Mouse (Mus musculus) MEL (cell line): Measurements from ENCODE around the gene Foxr1. TPM values are rescaled to one million over a fixed set of nuclear protein-coding genes. Genes with fewer than 3 reads are reported as not detected.

Experiments
- DNase-seq: peaks from one replicate; pipeline ENCODE4 v3.0.0; 2011; ENCODE audit warnings: low read depth, low spot score
- H3K27ac ChIP-seq: 2 replicates; pipeline ENCODE4 v1.5.1; 2012; ENCODE audit warnings: low read depth, mild to moderate bottlenecking, control low read depth, low read length, moderate library complexity; ENCODE audit not compliant: control insufficient read depth
- H3K27me3 ChIP-seq, 2 experiments: fragments of 150-350 bp in 1 of 2; sonication (generic) in 1 of 2; 2 replicates each; pipeline ENCODE4 v1.6.1; 2012; ENCODE audit warnings: low read length in 2 of 2, mild to moderate bottlenecking in 2 of 2, improper control_type of control experiment in 1 of 2, moderate library complexity in 1 of 2; ENCODE audit not compliant: insufficient read depth in 2 of 2, control insufficient read depth in 1 of 2
- H3K36me3 ChIP-seq, 2 experiments: 2 replicates each; pipeline ENCODE4 v1.6.1; 2012 to 2014; ENCODE audit warnings: low read length in 2 of 2, improper control_type of control experiment in 1 of 2, inconsistent platforms in 1 of 2, mild to moderate bottlenecking in 1 of 2; ENCODE audit not compliant: insufficient read depth in 2 of 2, control insufficient read depth in 1 of 2
- H3K4me1 ChIP-seq, 2 experiments: fragments of 150-350 bp in 1 of 2; sonication (generic) in 1 of 2; 2 replicates each; pipeline ENCODE4 v1.6.1; 2012; ENCODE audit warnings: low read length in 2 of 2, improper control_type of control experiment in 1 of 2, mild to moderate bottlenecking in 1 of 2; ENCODE audit not compliant: insufficient read depth in 2 of 2, control insufficient read depth in 1 of 2
- H3K4me3 ChIP-seq, 2 experiments: fragments of 150-350 bp in 1 of 2; sonication (generic) in 1 of 2; 2 replicates each; pipeline ENCODE4 v1.5.1; 2012; ENCODE audit warnings: low read depth in 2 of 2, low read length in 2 of 2, mild to moderate bottlenecking in 2 of 2, moderate library complexity in 2 of 2, control low read depth in 1 of 2, improper control_type of control experiment in 1 of 2; ENCODE audit not compliant: control insufficient read depth in 1 of 2, insufficient read depth in 1 of 2
- H3K79me2 ChIP-seq: 2 replicates; pipeline ENCODE4 v1.6.1; 2012; ENCODE audit warnings: mild to moderate bottlenecking, low read length, moderate library complexity; ENCODE audit not compliant: control insufficient read depth, poor library complexity, insufficient read depth
- H3K9ac ChIP-seq: 2 replicates; pipeline ENCODE4 v1.6.1; 2012; ENCODE audit warnings: low read depth, mild to moderate bottlenecking, control low read depth, low read length, moderate library complexity; ENCODE audit not compliant: control insufficient read depth, poor library complexity, severe bottlenecking
- H3K9me3 ChIP-seq: fragments of 150-350 bp; sonication (generic); replicated peaks from 2 replicates; pipeline ENCODE4 v1.6.1; 2012; ENCODE audit warnings: mild to moderate bottlenecking, low read length, improper control_type of control experiment, moderate library complexity; ENCODE audit not compliant: insufficient read depth
- BHLHE40 ChIP-seq: IDR thresholded peaks from 2 replicates; pipeline ENCODE4 v1.6.1; 2012; ENCODE audit warnings: low read depth, mild to moderate bottlenecking, inconsistent platforms, low read length, improper control_type of control experiment, borderline replicate concordance
- CTCF ChIP-seq, 3 experiments: IDR thresholded peaks in 2 of 3; conservative IDR thresholded peaks in 1 of 3; 2 replicates each; pipeline ENCODE4 v1.5.1; 2011 to 2012; ENCODE audit warnings: low read length in 3 of 3, low read depth in 2 of 3, mild to moderate bottlenecking in 2 of 3, improper control_type of control experiment in 1 of 3, inconsistent platforms in 1 of 3, mixed read lengths in 1 of 3, moderate library complexity in 1 of 3; ENCODE audit not compliant: control insufficient read depth in 1 of 3, insufficient read depth in 1 of 3, poor library complexity in 1 of 3, severe bottlenecking in 1 of 3
- HCFC1 ChIP-seq: IDR thresholded peaks from 2 replicates; pipeline ENCODE4 v1.6.1; 2012; ENCODE audit warnings: low read depth, mild to moderate bottlenecking, inconsistent platforms, low read length, improper control_type of control experiment, moderate library complexity
- MAX ChIP-seq: IDR thresholded peaks from 2 replicates; pipeline ENCODE4 v1.6.1; 2011; ENCODE audit warnings: low read length, improper control_type of control experiment
- MYB ChIP-seq: IDR thresholded peaks from 2 replicates; pipeline ENCODE4 v1.6.1; 2011; ENCODE audit warnings: mild to moderate bottlenecking, low read depth, low read length, improper control_type of control experiment
- MYC ChIP-seq: IDR thresholded peaks from 2 replicates; pipeline ENCODE4 v1.6.1; 2011; ENCODE audit warnings: low read depth, mild to moderate bottlenecking, low read length, improper control_type of control experiment, moderate library complexity
- NRF1 ChIP-seq: IDR thresholded peaks from 2 replicates; pipeline ENCODE4 v1.6.1; 2014; ENCODE audit warnings: low read depth, mild to moderate bottlenecking, inconsistent platforms, low read length, improper control_type of control experiment, moderate library complexity; ENCODE audit not compliant: poor library complexity, insufficient read depth, severe bottlenecking
- POLR2A ChIP-seq, 2 experiments: IDR thresholded peaks; 2 replicates each; pipeline ENCODE4 v1.6.1; 2011 to 2012; ENCODE audit warnings: low read length in 2 of 2, mild to moderate bottlenecking in 2 of 2, control low read depth in 1 of 2, improper control_type of control experiment in 1 of 2, low read depth in 1 of 2, moderate library complexity in 1 of 2; ENCODE audit not compliant: control insufficient read depth in 1 of 2, insufficient read depth in 1 of 2, poor library complexity in 1 of 2
- POLR2AphosphoS5 ChIP-seq: IDR thresholded peaks from 2 replicates; pipeline ENCODE4 v1.6.1; 2012; ENCODE audit warnings: low read depth, borderline replicate concordance, mild to moderate bottlenecking, inconsistent platforms, low read length, moderate library complexity, mixed read lengths
- RAD21 ChIP-seq: IDR thresholded peaks from 2 replicates; pipeline ENCODE4 v1.6.1; 2011; ENCODE audit warnings: mild to moderate bottlenecking, low read depth, low read length, improper control_type of control experiment
- SMC3 ChIP-seq: IDR thresholded peaks from 2 replicates; pipeline ENCODE4 v1.6.1; 2011; ENCODE audit warnings: low read depth, low read length, improper control_type of control experiment
- TAL1 ChIP-seq: IDR thresholded peaks from 2 replicates; pipeline ENCODE4 v1.6.1; 2012; ENCODE audit warnings: mild to moderate bottlenecking, inconsistent platforms, low read length, moderate library complexity, mixed read lengths
- TCF12 ChIP-seq: IDR thresholded peaks from 2 replicates; pipeline ENCODE4 v1.6.1; 2014; ENCODE audit warnings: low read depth, mild to moderate bottlenecking, inconsistent platforms, low read length, improper control_type of control experiment, moderate library complexity
- UBTF ChIP-seq: IDR thresholded peaks from 2 replicates; pipeline ENCODE4 v1.6.1; 2012; ENCODE audit warnings: low read depth, mild to moderate bottlenecking, inconsistent platforms, low read length, improper control_type of control experiment, moderate library complexity, borderline replicate concordance; ENCODE audit not compliant: insufficient read depth
- polyA plus RNA-seq, 2 experiments: library from polyadenylated mRNA; stranded (reverse) in 1 of 2; unstranded in 1 of 2; fragments of >175 nt in 1 of 2; fragments of >200 nt in 1 of 2; gene quantifications; 2 replicates each; pipeline versions ENCODE4 v1.2.1 to v1.2.4; 2012; ENCODE audit warnings: low replicate concordance in 2 of 2, low read depth in 1 of 2; ENCODE audit not compliant: insufficient read length in 2 of 2, insufficient read depth in 1 of 2, missing spikeins in 1 of 2
- total RNA-seq: library from RNA; depleted of rRNA; stranded (reverse); fragments of 300-350 nt; gene quantifications from 2 replicates; pipeline ENCODE4 v1.2.3, GENCODE M21; 2012; rRNA removed

The Foxr1 gene
- total and polyA plus RNA-seq, 3 experiments, result 0.07 to 0.08 TPM; not detected in 1

DNA sequence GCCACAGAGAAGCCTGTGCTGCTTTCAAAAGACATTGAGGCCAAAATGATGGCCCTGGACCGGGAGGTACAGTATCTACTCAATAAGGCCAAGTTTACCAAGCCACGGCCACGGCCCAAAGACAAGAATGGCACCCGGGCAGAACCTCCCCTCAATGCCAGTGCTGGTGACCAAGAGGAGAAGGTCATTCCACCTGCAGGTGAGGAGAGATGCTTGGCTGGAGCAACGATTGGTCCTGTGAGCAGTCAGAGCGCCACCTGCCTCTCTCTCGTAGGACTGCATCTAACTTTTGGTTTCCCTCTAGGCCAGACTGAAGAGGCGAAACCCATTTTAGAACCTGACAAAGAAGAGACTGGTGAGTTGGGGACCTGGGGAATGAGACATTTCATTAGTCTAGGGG, 51.7 kb downstream of the Foxr1 start:
- Histone ChIP-seq H3K4me3 (no peak overlapping the region), H3K4me1 (no peaks in the 10 kb centered on the region), H3K9ac (no peak overlapping the region), H3K79me2 (no peaks in the 10 kb centered on the region), H3K27me3 (no peaks in the 10 kb centered on the region), H3K36me3 (peaks cover 0 to 14% of the 10 kb centered on the region in 2 experiments; a peak in 2 of 4 replicates), H3K27ac (no peak overlapping the region), H3K9me3 (no peaks in the 10 kb centered on the region)
- peak; percentile 68 for DNase-seq
- no peak for TF ChIP-seq POLR2A (IDR thresholded peaks at IDR 0.05; ENCODE audit: control insufficient read depth in 1 of 2, insufficient read depth in 1 of 2, low read depth in 1 of 2, low read length in 2 of 2, poor library complexity in 1 of 2)
- peak; percentile 9 for TF ChIP-seq RAD21
- peak; percentile 50 for TF ChIP-seq SMC3
- TF ChIP-seq CTCF (IDR thresholded peaks at IDR 0.05 in 2 of 3, conservative IDR thresholded peaks at IDR 0.05 in 1 of 3; ENCODE audit: control insufficient read depth in 1 of 3, insufficient read depth in 1 of 3, low read depth in 2 of 3, low read length in 3 of 3, poor library complexity in 1 of 3, severe bottlenecking in 1 of 3), result peak; percentile 75 to 81 (median 78)

DNA sequence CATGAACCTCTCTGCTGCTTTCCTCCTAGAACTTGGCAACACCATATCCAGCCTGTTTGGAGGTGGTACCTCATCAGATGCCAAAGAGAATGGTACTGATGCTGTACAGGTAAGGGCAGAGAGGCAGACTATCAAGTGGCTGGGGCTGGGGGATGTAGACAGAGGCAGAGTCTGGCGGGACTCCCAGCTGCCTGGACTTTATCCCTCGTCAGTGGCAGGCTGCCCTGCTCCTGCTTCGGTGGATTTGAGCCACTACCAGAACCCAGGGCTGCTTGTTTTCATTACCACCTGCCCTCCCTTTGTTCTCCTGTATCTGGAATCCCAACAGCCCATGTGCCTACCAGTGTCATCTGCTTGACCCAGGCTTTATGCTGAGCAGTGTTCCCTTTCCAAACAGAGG, 53.7 kb downstream of the Foxr1 start:
- Histone ChIP-seq H3K79me2 (no peaks in the 10 kb centered on the region), H3K36me3 (peaks cover 0 to 17% of the 10 kb centered on the region in 2 experiments; a peak in 2 of 4 replicates), H3K9me3 (no peaks in the 10 kb centered on the region), H3K4me1 (no peaks in the 10 kb centered on the region), H3K27me3 (no peaks in the 10 kb centered on the region), H3K27ac (no peak overlapping the region), H3K9ac (no peak overlapping the region), H3K4me3 (no peak overlapping the region)
- DNase-seq, result no peak
- TF ChIP-seq SMC3 (no peak), NRF1 (no peak), UBTF (no peak), HCFC1 (no peak), POLR2AphosphoS5 (no peak), MAX (no peak), MYB (no peak), BHLHE40 (no peak), TCF12 (no peak), MYC (no peak)

DNA sequence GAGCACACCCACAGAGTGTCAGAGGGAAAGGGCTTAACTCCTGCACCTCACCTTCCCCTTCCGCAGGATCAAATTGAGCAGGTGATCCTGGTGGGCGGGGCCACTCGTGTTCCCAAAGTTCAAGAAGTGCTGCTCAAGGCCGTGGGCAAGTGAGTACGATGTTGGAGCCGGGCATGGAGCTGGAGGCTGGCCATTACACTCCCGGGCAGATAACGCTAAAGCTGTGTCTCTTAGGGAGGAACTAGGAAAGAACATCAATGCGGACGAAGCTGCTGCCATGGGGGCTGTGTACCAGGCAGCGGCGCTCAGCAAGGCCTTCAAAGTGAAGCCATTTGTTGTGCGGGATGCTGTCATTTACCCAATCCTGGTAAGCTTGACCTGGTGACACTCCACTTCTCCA, 56.3 kb downstream of the Foxr1 start:
- no peak for DNase-seq
- peaks cover 6 to 19% of the 10 kb centered on the region in 2 experiments for H3K36me3 ChIP-seq
- H3K79me2 ChIP-seq, result peaks cover 20% of the 10 kb centered on the region
- H3K4me3 ChIP-seq, result no peak overlapping the region
- no peak overlapping the region for H3K27ac ChIP-seq
- no peaks in the 10 kb centered on the region for H3K27me3 ChIP-seq
- H3K4me1 ChIP-seq, result peaks cover 0 to 5% of the 10 kb centered on the region in 2 experiments; a peak in 3 of 4 replicates
- H3K9ac ChIP-seq, result no peak overlapping the region
- no peak for TF ChIP-seq TAL1
- no peaks in the 10 kb centered on the region for H3K9me3 ChIP-seq

Other genes with a start within 250 kb of the Foxr1 start
- 9.1 and 14.9 TPM in 2 replicates for gene Cbl, start 207.1 kb downstream of the Foxr1 start, total RNA-seq
- 10 to 100 TPM; 36.8 to 41.1 TPM for gene Cbl, start 207.1 kb downstream of the Foxr1 start, polyA plus RNA-seq
- gene Ccdc153, start 200.5 kb downstream of the Foxr1 start, total RNA-seq, result not detected in 2 replicates
- gene Ccdc153, start 200.5 kb downstream of the Foxr1 start, polyA plus RNA-seq, result not detected
- not detected in 2 replicates for gene Pdzd3, start 189.7 kb downstream of the Foxr1 start, total RNA-seq
- gene Pdzd3, start 189.7 kb downstream of the Foxr1 start, polyA plus RNA-seq, result under 1 TPM in 1 of 2 experiments, not detected in 1; 0.06 TPM
- gene Nlrx1, start 172.5 kb downstream of the Foxr1 start, total RNA-seq, result 1.2 and 1.5 TPM in 2 replicates
- gene Nlrx1, start 172.5 kb downstream of the Foxr1 start, polyA plus RNA-seq, result 1 to 10 TPM in 1 of 2 experiments, not detected in 1; 7.0 TPM
- gene Abcg4, start 152.5 kb downstream of the Foxr1 start, total RNA-seq, result 2.5 and 4.1 TPM in 2 replicates
- gene Abcg4, start 152.5 kb downstream of the Foxr1 start, polyA plus RNA-seq, result 10 to 100 TPM in 1 of 2 experiments, not detected in 1; 17.1 TPM
- 14.3 and 16.4 TPM in 2 replicates for gene Hinfp, start 135.5 kb downstream of the Foxr1 start, total RNA-seq
- gene Hinfp, start 135.5 kb downstream of the Foxr1 start, polyA plus RNA-seq, result 10 to 100 TPM in 1 of 2 experiments, not detected in 1; 31.3 TPM
- 4.3 and 4.7 TPM in 2 replicates for gene C2cd2l, start 120.9 kb downstream of the Foxr1 start, total RNA-seq
- 10 to 100 TPM in 1 of 2 experiments, not detected in 1; 10.9 TPM for gene C2cd2l, start 120.9 kb downstream of the Foxr1 start, polyA plus RNA-seq
- gene Dpagt1, start 115.1 kb downstream of the Foxr1 start, total RNA-seq, result 12.7 and 14.9 TPM in 2 replicates
- gene Dpagt1, start 115.1 kb downstream of the Foxr1 start, polyA plus RNA-seq, result 10 to 100 TPM in 1 of 2 experiments, not detected in 1; 43.5 TPM
- gene H2afx, start 106.4 kb downstream of the Foxr1 start, total RNA-seq, result 805 and 828 TPM in 2 replicates
- 10 to 100 TPM in 1 of 2 experiments, not detected in 1; 89.6 TPM for gene H2afx, start 106.4 kb downstream of the Foxr1 start, polyA plus RNA-seq
- 110 and 145 TPM in 2 replicates for gene Hmbs, start 96.9 kb downstream of the Foxr1 start, total RNA-seq
- 100 to 1,000 TPM in 1 of 2 experiments, not detected in 1; 138 TPM for gene Hmbs, start 96.9 kb downstream of the Foxr1 start, polyA plus RNA-seq
- 18.4 and 18.6 TPM in 2 replicates for gene Vps11, start 79.5 kb downstream of the Foxr1 start, total RNA-seq
- 10 to 100 TPM in 1 of 2 experiments, not detected in 1; 27.1 TPM for gene Vps11, start 79.5 kb downstream of the Foxr1 start, polyA plus RNA-seq
- 137 and 186 TPM in 2 replicates for gene Hyou1, start 61.6 kb downstream of the Foxr1 start, total RNA-seq
- 100 to 1,000 TPM in 1 of 2 experiments, not detected in 1; 160 TPM for gene Hyou1, start 61.6 kb downstream of the Foxr1 start, polyA plus RNA-seq
- 29.0 and 31.9 TPM in 2 replicates for gene Slc37a4, start 44.3 kb downstream of the Foxr1 start, total RNA-seq
- gene Slc37a4, start 44.3 kb downstream of the Foxr1 start, polyA plus RNA-seq, result 10 to 100 TPM in 1 of 2 experiments, not detected in 1; 35.3 TPM
- gene Rps25, start 34.0 kb downstream of the Foxr1 start, total RNA-seq, result 2,496 and 2,743 TPM in 2 replicates
- 1,000 to 10,000 TPM in 1 of 2 experiments, not detected in 1; 3,114 TPM for gene Rps25, start 34.0 kb downstream of the Foxr1 start, polyA plus RNA-seq
- gene Trappc4, start 33.5 kb downstream of the Foxr1 start, total RNA-seq, result 121 and 140 TPM in 2 replicates
- 100 to 1,000 TPM in 1 of 2 experiments, not detected in 1; 129 TPM for gene Trappc4, start 33.5 kb downstream of the Foxr1 start, polyA plus RNA-seq
- 13.2 and 18.7 TPM in 2 replicates for gene Ccdc84, start 22.6 kb downstream of the Foxr1 start, total RNA-seq
- 10 to 100 TPM in 1 of 2 experiments, not detected in 1; 18.0 TPM for gene Ccdc84, start 22.6 kb downstream of the Foxr1 start, polyA plus RNA-seq
- gene Upk2, start 13.8 kb upstream of the Foxr1 start, total RNA-seq, result not detected in 2 replicates
- not detected for gene Upk2, start 13.8 kb upstream of the Foxr1 start, polyA plus RNA-seq
- 0.58 and 0.78 TPM in 2 replicates for gene Bcl9l, start 41.7 kb upstream of the Foxr1 start, total RNA-seq
- gene Bcl9l, start 41.7 kb upstream of the Foxr1 start, polyA plus RNA-seq, result 1 to 10 TPM in 1 of 2 experiments, not detected in 1; 5.1 TPM
- not detected in 2 replicates for gene Cxcr5, start 120.7 kb upstream of the Foxr1 start, total RNA-seq
- gene Cxcr5, start 120.7 kb upstream of the Foxr1 start, polyA plus RNA-seq, result under 1 TPM in 1 of 2 experiments, not detected in 1; 0.18 TPM
- gene Ddx6, start 163.8 kb upstream of the Foxr1 start, total RNA-seq, result 35.9 and 44.6 TPM in 2 replicates
- 10 to 100 TPM; 41.9 to 96.5 TPM for gene Ddx6, start 163.8 kb upstream of the Foxr1 start, polyA plus RNA-seq
- not detected in 2 replicates for gene Treh, start 232.1 kb upstream of the Foxr1 start, total RNA-seq
- not detected for gene Treh, start 232.1 kb upstream of the Foxr1 start, polyA plus RNA-seq